Mouse (Mus musculus): ENCODE results near the gene Gm20388.

- TF ChIP-seq CTCF (IDR thresholded peaks at IDR 0.05; ENCODE audit: extremely low read depth, insufficient read depth, low read length) (no peak), POLR2A (IDR thresholded peaks at IDR 0.05; ENCODE audit: extremely low read depth, insufficient read depth, low read length) (no peak)
These were observed 3987.9 kb downstream of the Gm20388 start for GRCm38 (mm10) chr8:123898576-123898975.

Data from cortical plate, adult 2 months (tissue).